Mouse (Mus musculus): ENCODE results near the gene Myom3. TPM values are rescaled to one million over a fixed set of nuclear protein-coding genes. Genes with fewer than 3 reads are reported as not detected.
A peak's percentile ranks its signal among the peaks of the same experiment; 100 is the strongest.

Myom3 gene
- total RNA-seq, 2 experiments from 2014 or later = 0.61 to 1.1 TPM

DNA sequence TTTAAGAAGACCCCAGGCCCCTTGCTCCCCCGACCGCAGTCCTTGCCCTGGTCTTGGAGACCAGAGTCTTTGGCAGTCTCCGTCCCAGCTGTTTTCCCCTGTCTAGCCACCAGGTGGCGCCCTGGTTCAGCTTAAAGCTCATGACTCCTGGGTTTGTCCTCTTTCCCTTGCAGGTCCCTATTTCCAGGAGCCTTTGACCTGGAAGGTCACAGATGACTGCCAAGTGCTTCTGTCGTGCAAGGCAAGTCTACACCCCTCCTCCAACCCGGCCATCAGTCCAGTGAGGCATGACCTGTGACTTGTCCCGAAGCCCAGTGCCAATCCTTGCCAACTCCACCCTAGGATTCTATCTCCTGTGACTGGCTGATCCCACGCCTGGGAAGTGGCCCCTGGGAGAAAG lies 42.0 kb downstream of the Myom3 start:
- peak; percentile 90 to 96 for DNase-seq
- intact Hi-C loops (cut with DNase I) = loop anchor here (1.0 to 10.0 kb wide), 4 partner anchors 75 to 243 kb away; partner anchors contain the start of genes Fuca1 and Gale

DNA sequence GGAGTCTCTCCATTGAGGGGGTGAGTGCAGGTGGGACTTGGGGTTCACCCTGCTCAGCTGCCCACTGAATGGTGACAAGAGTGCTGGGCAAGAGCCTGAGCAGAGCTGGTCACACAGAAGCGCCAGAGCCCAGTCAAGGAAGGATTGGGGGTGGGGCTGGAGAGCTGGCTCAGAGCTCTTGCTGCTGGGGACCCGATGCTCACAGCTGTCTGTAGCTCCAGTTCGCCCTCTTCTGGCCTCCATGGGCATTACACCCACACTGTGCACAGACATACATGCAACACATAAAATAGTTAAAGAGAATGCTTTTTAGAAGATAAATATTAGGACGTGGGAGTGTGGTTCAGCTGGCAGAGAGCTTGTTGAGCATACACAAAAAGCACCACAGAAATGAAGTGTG lies 43.8 kb downstream of the Myom3 start:
- DNase-seq = peak in 1 of 2 experiments; percentile 28
- intact Hi-C loops (cut with DNase I) = loop anchor here (5.0 to 10.0 kb wide), 2 partner anchors 159 to 242 kb away; partner anchors contain the start of gene Gale

DNA sequence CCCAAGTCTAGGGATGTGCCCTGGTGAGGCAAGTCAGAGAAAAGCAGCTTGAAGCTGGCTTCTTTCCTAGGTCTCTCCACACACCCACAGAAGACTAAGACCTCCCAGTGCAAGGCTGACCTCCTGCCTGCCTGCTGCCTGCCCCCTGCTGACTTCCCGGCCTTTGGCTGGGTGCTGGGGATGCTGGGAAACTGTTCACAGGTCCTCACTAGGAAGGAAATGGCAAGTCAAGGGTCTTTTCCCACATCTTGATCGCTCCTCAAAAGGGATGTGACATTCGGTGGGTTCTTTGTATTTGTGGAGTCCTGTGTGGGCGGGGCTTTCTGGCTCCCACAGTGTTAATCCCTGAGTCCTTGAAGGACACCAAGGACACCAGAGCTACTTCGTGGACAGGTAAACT lies 44.7 kb downstream of the Myom3 start:
- no peak for DNase-seq
- intact Hi-C loops (cut with DNase I) = loop anchor here (5.0 to 10.0 kb wide), 2 partner anchors 158 to 241 kb away; partner anchors contain the start of gene Gale

DNA sequence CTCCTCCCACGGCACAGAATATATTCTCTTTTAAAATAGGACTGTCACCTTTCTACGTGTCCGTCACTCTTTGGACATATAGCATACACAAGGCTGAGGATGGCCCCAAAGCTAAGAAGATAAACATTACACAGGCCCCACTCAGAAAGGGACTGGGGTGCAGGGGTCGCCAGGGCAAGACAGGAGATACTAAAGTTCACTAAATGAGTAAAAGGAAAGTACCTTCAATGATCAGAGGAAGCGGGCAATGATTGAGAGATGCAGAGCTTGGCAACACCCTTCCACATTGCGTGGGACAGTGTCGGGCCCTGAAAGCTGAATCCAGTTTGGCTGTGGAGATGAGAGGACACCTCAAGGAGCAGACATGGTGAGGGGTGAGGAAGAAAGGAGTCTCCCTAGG lies 55.4 kb downstream of the Myom3 start:
- no peak for DNase-seq
- intact Hi-C loops (cut with DNase I) = no loop called here

DNA sequence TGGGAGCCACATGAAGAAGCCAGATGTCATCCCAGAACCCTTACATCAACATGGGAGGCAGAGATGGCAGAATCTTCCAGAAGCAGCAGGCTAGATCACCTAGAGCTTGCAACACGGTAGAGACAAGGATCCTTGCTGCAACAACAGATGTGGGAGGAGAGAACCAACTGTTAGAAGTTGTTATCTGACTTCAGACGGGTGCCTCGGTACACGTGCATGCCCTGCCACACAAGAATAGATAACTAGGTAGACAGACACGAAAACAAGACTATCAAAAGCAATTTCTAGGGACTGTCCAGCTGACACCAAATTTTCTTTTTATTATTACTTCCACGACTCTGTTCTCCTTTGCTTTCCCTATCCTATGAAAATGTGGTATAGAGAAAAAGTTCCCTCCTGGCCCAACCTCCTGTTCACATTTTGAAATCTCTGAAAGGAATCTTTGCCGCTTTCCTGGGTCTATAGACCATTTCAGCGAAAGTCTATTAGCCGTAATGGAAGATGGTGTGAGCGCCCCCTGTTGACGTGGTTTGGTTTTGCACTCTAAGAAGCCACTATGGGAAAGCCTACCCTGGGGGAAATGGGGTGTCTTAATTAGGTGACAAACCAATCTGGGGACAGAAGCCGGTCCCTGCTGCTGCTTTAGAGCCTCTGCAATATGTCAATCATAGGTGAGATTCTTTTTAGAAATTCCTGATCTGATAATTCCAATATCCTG lies 57.5 kb downstream of the Myom3 start:
- intact Hi-C loops (cut with DNase I) = no loop called here
- DNase-seq = peak; percentile 40 to 55

DNA sequence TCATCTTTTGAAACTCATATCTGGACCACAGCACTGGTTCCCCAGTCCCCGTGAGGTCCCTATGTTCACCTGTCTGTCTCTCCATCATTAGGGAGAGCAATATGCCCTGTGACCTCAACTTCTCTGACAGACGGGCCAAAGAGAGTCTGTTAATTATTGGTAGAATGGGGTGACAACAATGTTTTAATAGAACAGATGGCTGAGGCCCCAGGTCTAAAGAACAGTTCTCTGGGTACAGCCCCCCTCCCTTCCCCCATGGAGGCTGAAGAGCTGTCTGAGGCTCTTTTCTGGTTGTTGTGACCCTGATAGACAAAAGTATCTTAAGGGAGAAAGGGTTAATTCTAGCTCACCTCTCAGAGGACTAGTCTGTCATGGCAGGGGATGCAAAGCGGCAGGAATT lies 58.9 kb downstream of the Myom3 start:
- intact Hi-C loops (cut with DNase I) = no loop called here

DNA sequence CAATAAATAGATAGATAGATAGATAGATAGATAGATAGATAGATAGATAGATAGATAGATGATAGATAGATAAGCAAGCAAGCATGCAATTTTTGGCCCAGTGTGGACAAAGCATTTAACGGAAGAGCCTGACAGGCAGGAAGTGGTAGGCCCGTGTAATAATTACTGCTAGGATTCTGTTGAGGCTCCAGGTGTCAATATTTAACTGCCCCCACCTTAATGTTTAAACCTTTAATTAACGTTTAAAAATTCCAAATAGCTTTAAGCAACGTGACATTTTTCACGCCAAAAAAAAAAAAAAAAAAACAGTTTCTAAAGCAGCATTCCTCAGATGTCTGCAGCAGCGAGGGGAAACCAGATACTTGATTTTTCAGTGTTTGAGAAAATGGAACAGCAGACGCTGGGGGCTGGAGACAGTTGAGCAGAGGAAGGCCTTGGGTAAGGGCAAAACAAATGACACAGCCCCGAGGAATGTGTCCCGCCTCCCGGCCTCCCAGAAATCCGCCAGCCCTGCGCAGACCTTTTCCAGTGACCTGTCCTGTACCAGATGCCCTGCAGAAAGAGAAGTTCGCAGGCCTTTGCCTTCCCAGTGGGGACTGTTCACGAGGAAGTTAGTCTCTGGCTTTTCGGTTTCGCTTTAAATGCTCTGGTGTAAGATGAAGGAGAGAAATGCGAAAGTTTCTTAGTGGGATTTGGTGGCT lies 60.5 kb downstream of the Myom3 start:
- intact Hi-C loops (cut with DNase I) = no loop called here
- peak; percentile 43 to 61 for DNase-seq

More for the DNA sequence above, 58.9 kb downstream of the Myom3 start:
- DNase-seq = no peak

DNA sequence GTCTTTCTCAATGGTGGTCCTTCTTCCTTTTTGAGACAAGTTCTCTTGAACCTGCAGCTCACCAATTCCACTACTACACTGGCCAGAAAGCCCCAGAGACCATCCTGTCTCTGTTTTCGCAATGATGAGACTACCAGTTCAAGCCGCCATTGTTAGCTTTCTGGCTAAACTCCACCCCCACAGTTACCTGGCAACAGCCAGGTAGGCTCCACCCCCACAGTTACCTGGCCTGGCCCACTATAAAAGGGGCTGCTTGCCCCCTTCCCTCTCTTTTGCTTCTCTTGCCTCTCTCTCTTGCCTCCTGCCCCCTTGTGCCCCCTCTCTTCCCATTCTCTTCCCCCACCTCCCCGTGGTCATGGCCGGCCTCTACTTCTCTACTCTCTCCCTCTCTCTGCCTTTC lies 62.3 kb downstream of the Myom3 start:
- DNase-seq = no peak
- intact Hi-C loops (cut with DNase I) = loop anchor here (2.0 kb wide), 1 partner anchor 55 kb away; no protein-coding TSS in a partner anchor

DNA sequence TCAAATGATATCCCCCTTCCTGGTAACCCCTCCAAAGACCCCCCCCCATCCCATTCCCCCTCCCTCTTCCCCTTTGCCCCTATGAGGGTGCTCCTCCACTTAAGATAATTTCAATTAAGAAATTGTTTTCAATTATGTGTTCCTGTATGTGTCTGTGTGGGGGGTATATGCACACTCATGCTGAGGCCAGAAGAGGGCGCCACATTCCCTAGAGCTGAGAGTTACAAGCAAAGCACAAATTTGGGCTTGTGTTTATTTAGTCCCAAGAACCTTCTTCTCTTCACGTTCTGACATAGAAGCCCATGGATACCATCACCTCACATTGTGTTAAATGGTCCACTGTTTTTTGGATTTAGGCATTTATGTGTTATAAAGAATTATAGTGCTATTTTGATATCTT lies 63.8 kb downstream of the Myom3 start:
- intact Hi-C loops (cut with DNase I) = loop anchor here (2.0 kb wide), 1 partner anchor 54 kb away; no protein-coding TSS in a partner anchor
- peak; percentile 14 to 57 for DNase-seq

DNA sequence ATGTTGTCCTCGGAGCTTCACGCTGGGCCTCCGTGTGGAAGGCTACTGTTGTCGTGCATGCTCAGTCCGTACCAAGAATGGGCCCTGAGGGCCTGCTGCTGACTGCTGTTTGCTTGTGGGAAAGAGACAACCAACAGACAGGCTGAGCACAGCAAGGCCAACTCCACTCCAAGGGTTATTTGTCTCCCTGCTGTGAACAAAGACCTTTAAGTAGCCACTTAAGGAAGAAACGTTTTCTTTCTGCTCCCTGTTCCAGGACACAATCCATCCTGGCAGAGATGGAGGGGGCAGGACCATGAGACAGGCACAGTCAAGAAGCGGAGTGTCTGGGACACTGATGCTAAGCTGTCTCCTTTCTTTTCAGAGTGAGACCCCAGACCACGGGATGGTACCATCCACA lies 64.7 kb downstream of the Myom3 start:
- DNase-seq = no peak
- intact Hi-C loops (cut with DNase I) = no loop called here

DNA sequence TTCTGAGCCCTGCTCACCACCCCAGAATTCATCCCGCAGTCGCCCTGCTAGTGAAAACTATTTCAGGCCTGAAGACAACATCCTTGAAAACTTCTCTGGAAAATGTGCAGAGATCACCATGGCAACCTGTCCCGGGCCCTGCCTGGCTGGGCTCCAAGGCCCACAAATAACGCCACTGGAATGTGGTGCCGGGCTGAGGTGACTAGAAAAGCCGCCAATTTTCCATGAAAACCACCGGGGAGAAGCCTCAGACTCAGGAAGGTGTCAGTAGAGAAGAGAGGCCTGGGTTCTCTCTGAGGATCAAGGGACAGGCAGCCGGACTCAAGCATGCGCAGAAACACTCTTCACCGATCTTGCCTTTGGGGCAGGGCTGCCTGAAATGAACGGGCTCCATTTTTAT lies 69.0 kb downstream of the Myom3 start:
- intact Hi-C loops (cut with DNase I) = no loop called here
- peak; percentile 74 to 79 for DNase-seq

DNA sequence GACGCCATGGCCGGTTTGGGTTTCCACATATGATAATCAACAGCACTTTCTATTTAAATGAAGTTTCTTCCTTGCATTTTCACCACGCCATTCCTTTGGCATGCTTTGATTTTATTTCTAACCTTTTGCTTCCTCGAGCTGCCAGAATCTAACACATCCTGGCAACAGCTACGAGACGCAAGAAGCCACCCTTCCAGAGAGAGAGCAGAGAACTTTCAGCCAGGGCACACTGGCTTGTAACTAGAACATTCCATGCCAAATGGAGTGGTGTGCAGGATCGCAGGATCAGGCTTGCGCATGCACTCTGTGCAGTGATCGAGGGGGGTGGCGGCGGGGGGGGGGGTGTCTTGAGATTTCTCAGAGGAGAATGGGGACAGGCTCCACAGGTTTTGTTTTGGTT lies 72.6 kb downstream of the Myom3 start:
- intact Hi-C loops (cut with DNase I) = no loop called here
- peak; percentile 23 to 46 for DNase-seq

DNA sequence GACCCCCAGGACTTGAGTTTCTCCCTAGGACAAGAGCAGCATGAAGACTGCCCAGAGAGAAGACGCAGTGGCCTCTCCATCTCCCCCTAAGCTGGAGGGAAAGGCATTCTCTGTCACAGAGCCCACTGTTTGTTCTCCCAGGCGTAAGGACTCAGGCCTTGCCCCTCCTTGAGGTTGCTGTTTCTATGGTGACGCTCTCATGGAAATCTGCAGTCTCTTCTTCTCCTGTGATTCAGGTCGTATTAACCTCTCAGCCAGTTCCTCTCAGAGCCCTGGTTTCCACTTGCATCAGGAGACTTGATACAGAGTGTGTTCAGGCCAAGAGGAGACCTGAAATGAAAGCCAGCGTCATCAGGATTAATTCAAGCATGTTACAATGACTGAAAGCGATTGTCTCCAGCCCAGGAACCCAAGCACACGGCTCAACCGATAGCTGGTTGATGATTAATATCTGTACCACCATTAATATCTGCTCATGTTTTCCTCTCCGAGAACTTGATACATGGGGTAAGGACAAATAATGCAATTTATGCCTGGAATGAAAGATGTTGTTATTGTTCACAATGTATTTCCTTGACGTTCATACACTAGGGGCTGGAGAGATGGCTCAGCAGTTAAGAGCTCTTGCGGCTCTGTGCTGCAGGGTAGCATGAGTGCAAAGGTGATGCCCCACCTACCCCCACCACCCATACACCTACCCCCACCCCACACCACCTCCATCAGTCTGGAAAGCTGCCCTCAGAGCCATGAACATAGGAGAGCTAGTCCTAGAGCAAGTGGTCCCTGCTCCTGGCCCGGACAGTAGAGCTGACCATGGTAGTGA lies 74.0 kb downstream of the Myom3 start:
- intact Hi-C loops (cut with DNase I) = no loop called here
- DNase-seq = no peak

DNA sequence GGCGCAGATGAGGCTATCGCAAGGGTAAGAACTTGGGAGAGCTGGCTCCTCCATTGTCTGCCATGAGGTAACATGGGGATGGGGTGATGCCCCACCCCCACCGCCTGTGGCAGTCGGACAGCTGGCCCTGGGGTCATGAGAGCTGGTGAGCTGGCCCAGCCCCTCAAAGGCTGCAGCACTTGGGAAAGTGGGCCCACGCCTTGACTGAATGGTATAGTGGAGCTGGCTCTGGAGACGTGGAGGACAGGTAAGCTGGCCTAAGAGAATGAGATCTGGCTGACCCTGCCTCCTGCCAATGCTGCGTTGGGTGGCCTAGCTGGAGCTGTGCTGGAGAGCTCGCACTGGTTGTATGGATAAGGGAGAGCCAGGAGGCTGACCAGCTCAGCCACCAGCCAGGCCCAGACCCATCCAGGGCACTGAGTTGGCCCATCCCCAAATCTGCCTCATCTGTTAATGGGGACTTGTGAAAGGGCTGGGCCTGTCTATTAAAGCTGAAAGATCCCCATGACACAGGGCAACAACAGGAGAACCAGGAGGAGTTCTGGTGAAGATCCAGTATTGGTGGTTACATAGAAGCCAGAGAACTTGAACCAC lies 74.7 kb downstream of the Myom3 start:
- intact Hi-C loops (cut with DNase I) = no loop called here
- no peak for DNase-seq

DNA sequence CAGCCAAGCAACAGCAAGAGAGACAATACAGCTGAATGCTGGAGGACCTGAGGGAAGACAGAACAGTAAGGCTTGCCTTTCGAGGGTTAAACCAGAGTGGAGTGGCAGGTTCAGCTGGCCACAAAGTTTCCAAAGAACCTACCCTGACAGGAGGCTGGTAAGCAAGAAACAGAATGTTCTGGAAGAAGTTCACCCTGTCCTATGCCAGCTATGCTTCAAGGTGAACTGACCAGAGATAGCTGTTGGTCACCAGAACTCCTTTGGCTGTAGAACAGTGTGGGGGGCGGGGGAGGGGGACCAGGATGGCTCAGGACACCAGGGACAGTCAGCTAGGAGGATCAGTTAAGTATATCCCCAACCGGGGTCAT lies 79.4 kb downstream of the Myom3 start:
- no peak for DNase-seq
- intact Hi-C loops (cut with DNase I) = no loop called here

DNA sequence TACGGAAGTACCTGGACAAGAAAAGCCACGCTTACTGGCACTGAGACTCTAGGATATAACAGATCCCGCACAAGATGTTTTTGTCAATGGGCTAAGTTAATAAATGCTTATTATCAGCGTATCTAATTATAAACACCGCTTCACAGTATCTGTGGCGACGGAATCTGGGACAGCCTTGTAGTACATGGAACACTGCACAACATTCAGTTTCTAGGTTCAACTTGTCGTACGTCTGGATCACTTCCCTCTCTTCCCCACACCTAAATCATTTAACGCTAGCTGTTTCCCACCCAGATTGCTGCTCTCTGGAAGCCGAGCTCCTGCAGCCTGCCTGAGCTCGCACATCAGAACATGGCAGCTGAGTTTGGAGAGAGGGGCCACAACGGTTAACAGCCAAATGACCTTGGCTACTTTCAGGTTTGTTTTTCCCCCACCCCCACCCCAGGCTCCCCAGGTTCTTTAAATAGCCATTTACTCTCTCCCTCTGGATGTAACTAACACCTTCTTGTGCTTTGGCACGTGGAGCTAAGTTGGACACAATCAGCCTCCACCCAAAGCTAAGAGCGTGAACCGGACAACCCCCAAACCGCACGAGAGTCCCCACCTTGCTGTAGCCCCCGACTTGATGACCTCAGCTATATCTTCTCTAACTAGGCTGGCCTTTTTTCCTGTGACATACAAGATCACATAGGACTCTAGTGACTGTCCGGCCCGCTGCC lies 79.9 kb downstream of the Myom3 start:
- DNase-seq = peak in 1 of 2 experiments; percentile 42
- intact Hi-C loops (cut with DNase I) = no loop called here

DNA sequence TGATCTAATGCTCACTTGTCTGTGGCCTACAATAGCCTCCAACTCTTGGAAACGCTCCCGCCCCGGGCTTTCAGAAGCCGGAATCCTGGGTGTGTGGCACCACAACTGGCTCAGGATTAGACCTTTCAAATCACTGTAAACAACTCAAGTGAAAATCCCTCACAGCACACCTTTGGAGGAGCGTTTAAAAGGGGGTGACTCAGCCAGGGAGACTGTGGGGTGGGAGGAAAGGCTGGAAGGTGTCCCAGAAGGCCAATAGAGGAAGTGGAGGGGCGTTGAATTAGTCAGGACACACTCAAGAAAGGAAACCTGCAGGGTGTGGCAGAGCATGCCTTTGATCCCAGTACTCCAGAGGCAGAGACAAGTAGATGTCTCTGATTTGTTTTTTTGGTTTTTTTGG lies 84.9 kb downstream of the Myom3 start:
- intact Hi-C loops (cut with DNase I) = no loop called here
- no peak for DNase-seq

DNA sequence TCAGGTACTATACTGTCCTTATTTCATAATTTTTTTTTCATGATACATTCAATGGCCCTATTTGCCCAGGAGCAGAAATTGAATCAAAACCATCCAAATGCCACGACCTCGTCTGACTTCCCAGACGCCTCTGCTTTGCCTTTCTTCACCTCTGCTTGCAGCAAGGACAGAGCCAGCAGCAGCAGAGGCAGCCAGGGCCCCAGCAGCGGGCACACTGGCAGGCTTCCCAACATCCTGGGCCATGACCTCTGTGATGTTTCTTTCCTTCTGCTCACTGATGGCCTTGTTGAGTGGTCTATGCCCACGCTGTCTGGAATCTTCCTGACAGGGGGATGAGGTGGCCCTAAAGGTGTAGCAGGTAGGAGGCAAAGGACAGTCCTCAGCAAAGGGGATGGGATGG lies 88.1 kb downstream of the Myom3 start:
- intact Hi-C loops (cut with DNase I) = no loop called here
- DNase-seq = peak; percentile 50 to 66

DNA sequence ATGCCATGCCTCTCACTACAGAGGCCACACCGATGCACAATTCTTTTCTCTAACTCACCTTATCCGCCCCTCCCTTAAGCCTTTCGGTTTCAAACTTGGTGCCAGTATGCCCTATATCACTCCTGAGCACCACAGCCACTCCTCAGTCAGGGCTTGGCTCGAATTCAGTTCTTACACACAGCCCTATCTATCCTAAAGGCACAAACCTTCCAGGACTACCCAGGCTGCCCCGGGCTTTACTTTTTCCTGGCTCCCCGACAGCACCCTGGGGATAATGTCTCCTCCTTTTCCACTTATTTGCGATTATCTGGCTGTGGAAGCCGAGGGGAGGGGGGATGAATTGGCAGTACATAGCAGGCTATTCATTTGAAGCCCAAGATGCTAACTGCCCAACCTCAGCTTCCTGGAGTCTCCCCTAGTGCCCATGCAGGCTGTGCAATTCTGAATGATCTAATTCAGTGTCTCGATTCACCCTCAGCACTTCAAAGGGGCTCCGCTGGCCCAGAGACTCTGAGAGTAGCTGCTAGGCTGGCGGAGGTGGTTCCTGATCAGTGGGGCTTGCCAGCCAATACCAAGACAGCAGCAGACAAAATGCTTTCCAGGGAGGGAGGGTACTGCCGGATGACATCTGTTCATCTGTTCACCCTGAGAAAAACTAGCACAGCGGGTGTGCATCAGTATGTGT lies 91.0 kb downstream of the Myom3 start:
- no peak for DNase-seq
- intact Hi-C loops (cut with DNase I) = no loop called here
